Comparison of ENCODE assay signal across 24 mouse cellular contexts in genomic region chr12:40429976-40430375, GRCm38 (mm10). TPM values are rescaled to one million over a fixed set of nuclear protein-coding genes. Genes with fewer than 3 reads are reported as not detected.
DNase-seq lines count a peak whose midpoint lies in the region; ATAC-seq lines count a peak whose summit lies in the region.
"Had no signal": no experiment of that assay in that cellular context is flagged by ENCODE, and none has a peak within 500 bp of the region (broad histone marks: within the 10 kb centered on the region; RNA-seq: fewer than 3 reads in every experiment).

No protein-coding gene starts in this region.

- WGBS in kidney, embryonic 16.5 days: 48% methylated on average over 3 of the region's 3 CpGs
- 30% methylated on average over 3 of the region's 3 CpGs for WGBS in embryonic facial prominence, embryonic 10.5 days
- 63% methylated on average over 3 of the region's 3 CpGs for WGBS in hindbrain, embryonic 16.5 days

- peaks cover 17% of the 10 kb centered on the region for H3K4me1 ChIP-seq in kidney, embryonic 16.5 days (ENCODE audit: insufficient read depth, low read length)
- H3K4me1 ChIP-seq in embryonic facial prominence, embryonic 10.5 days: peaks cover 31% of the 10 kb centered on the region
- H3K4me1 ChIP-seq in hindbrain, embryonic 16.5 days (ENCODE audit: control insufficient read depth, insufficient read depth, low read depth, low read length): no peaks in the 10 kb centered on the region
- H3K4me1 ChIP-seq: intestine, embryonic 15.5 days; liver, embryonic 15.5 days had no signal

- no peak overlapping the region for H3K4me2 ChIP-seq in kidney, embryonic 16.5 days (replicated peaks; ENCODE audit: low read depth, low read length)
- no peak overlapping the region for H3K4me2 ChIP-seq in hindbrain, embryonic 16.5 days (ENCODE audit: low read length)
- H3K4me2 ChIP-seq: forebrain, embryonic 12.5 days; hindbrain, embryonic 14.5 days; intestine, embryonic 15.5 days; liver, embryonic 15.5 days; neural tube, embryonic 13.5 days had no signal

- no peak overlapping the region for H3K4me3 ChIP-seq in kidney, embryonic 16.5 days (ENCODE audit: low read length)
- no peak overlapping the region for H3K4me3 ChIP-seq in embryonic facial prominence, embryonic 10.5 days
- no peak overlapping the region for H3K4me3 ChIP-seq in hindbrain, embryonic 16.5 days (ENCODE audit: low read length)
- H3K4me3 ChIP-seq: erythroblast, embryonic 14.5 days; forebrain, embryonic 12.5 days; intestine, embryonic 15.5 days; limb, embryonic 10.5 days; liver, embryonic 15.5 days; neural tube, embryonic 13.5 days had no signal

- DNase-seq in embryo, embryonic 10 days (ENCODE audit: low spot score): peak; percentile 70
- no peak for DNase-seq in embryo, embryonic 9.5 days (ENCODE audit: extremely low spot score)
- no peak for DNase-seq in kidney, adult 11 months
- peak; percentile 76 for DNase-seq in 3T3-L1 (ENCODE audit: low read depth, low spot score)
- DNase-seq in embryonic facial prominence, embryonic 10.5 days (ENCODE audit: low spot score): peak; percentile 51
- DNase-seq in cerebellum, postnatal 4 days (ENCODE audit: low spot score in 2 of 2): no peak
- DNase-seq: adrenal gland, adult 2 months; cerebellum, adult 11 months; cerebellum, adult 9-11 months; gastrocnemius, postnatal 25 days; liver; lung, postnatal 14 days; midbrain, embryonic 14.5 days; thymus, adult 18-20 months; thymus, postnatal 36 days had no signal

- 0 out of 2 replicates have a peak, but pooled peaks have one; percentile 67 for ATAC-seq in kidney, embryonic 16.5 days (ENCODE audit: low FRiP score, low TSS enrichment)
- no peak for ATAC-seq in hindbrain, embryonic 16.5 days
- ATAC-seq: intestine, embryonic 15.5 days had no signal

- H3K36me3 ChIP-seq in kidney, embryonic 16.5 days (ENCODE audit: insufficient read depth, low read length): no peaks in the 10 kb centered on the region
- peaks cover 1% of the 10 kb centered on the region; the same call in 1 of the 2 replicates for H3K36me3 ChIP-seq in embryonic facial prominence, embryonic 10.5 days (replicated peaks)
- 0 out of 2 replicates have a peak, but pooled peaks cover 2% of the 10 kb centered on the region for H3K36me3 ChIP-seq in hindbrain, embryonic 16.5 days (ENCODE audit: control insufficient read depth, insufficient read depth, low read length)
- H3K36me3 ChIP-seq: forebrain, embryonic 12.5 days; intestine, embryonic 15.5 days; limb, embryonic 10.5 days; liver, embryonic 15.5 days; neural tube, embryonic 13.5 days had no signal

- peak overlapping the region; percentile 52; the same call in 1 of the 2 replicates for H3K27ac ChIP-seq in kidney, embryonic 16.5 days (ENCODE audit: low read length)
- no peak overlapping the region for H3K27ac ChIP-seq in embryonic facial prominence, embryonic 10.5 days (replicated peaks)
- no peak overlapping the region for H3K27ac ChIP-seq in hindbrain, embryonic 16.5 days (ENCODE audit: low read depth, low read length)
- H3K27ac ChIP-seq: forebrain, embryonic 12.5 days; hindbrain, embryonic 14.5 days; intestine, embryonic 15.5 days; liver, embryonic 15.5 days had no signal

- H3K27me3 ChIP-seq in kidney, embryonic 16.5 days (ENCODE audit: insufficient read depth, low read length): no peaks in the 10 kb centered on the region
- no peaks in the 10 kb centered on the region for H3K27me3 ChIP-seq in embryonic facial prominence, embryonic 10.5 days (replicated peaks; ENCODE audit: low read depth, poor library complexity, severe bottlenecking)
- H3K27me3 ChIP-seq in hindbrain, embryonic 16.5 days (replicated peaks; ENCODE audit: control insufficient read depth, insufficient read depth, low read length): no peaks in the 10 kb centered on the region
- H3K27me3 ChIP-seq: forebrain, embryonic 12.5 days; intestine, embryonic 15.5 days; liver, embryonic 15.5 days; neural tube, embryonic 13.5 days had no signal

- H3K9me3 ChIP-seq in kidney, embryonic 16.5 days (ENCODE audit: low read length): no peaks in the 10 kb centered on the region
- H3K9me3 ChIP-seq in embryonic facial prominence, embryonic 10.5 days: no peaks in the 10 kb centered on the region
- H3K9me3 ChIP-seq in hindbrain, embryonic 16.5 days (ENCODE audit: control insufficient read depth, low read length): peaks cover under 1% of the 10 kb centered on the region; the same call in 1 of the 2 replicates
- H3K9me3 ChIP-seq: forebrain, embryonic 12.5 days; intestine, embryonic 15.5 days; limb, embryonic 10.5 days; liver, embryonic 15.5 days; neural tube, embryonic 13.5 days had no signal

- H3K9ac ChIP-seq in kidney, embryonic 16.5 days (replicated peaks; ENCODE audit: low read length): no peak overlapping the region
- no peak overlapping the region for H3K9ac ChIP-seq in hindbrain, embryonic 16.5 days (ENCODE audit: low read depth, low read length)
- H3K9ac ChIP-seq: forebrain, embryonic 12.5 days; hindbrain, embryonic 14.5 days; intestine, embryonic 15.5 days; liver, embryonic 15.5 days; neural tube, embryonic 13.5 days had no signal

RNA-seq across cellular contexts. Expression of gene Zfp277, which starts 15.7 kb away (rescaled TPM):
- 42.4 and 42.8 TPM in 2 replicates for polyA plus RNA-seq in kidney, embryonic 16.5 days (2015; fragmentation: Nextera tagmentation; extraction: Ambion mirVana)
- 39.0 and 39.9 TPM in 2 replicates for polyA plus RNA-seq in embryonic facial prominence, embryonic 10.5 days (2016; fragmentation: Nextera tagmentation; extraction: Ambion mirVana)
- 30.9 and 33.0 TPM in 2 replicates for polyA plus RNA-seq in hindbrain, embryonic 16.5 days (2015; fragmentation: Nextera tagmentation; extraction: Ambion mirVana)

RNA-seq across cellular contexts. Expression of gene Dock4, which starts 15.8 kb away (rescaled TPM):
- 13.3 and 18.4 TPM in 2 replicates for polyA plus RNA-seq in kidney, embryonic 16.5 days (2015; fragmentation: Nextera tagmentation; extraction: Ambion mirVana)
- polyA plus RNA-seq in embryonic facial prominence, embryonic 10.5 days (2016; fragmentation: Nextera tagmentation; extraction: Ambion mirVana): 18.1 and 19.5 TPM in 2 replicates
- 27.9 and 28.9 TPM in 2 replicates for polyA plus RNA-seq in hindbrain, embryonic 16.5 days (2015; fragmentation: Nextera tagmentation; extraction: Ambion mirVana)

Comparison
In these comparisons a context has a peak if more than half of its experiments do, and no peak if none do; other contexts are left out.
1. DNase-seq: peak in embryo, embryonic 10 days (single experiment), 3T3-L1 (single experiment) and embryonic facial prominence, embryonic 10.5 days (single experiment); none in embryo, embryonic 9.5 days (single experiment), kidney, adult 11 months (single experiment) and cerebellum, postnatal 4 days (0 of 2).